Mouse (Mus musculus): ENCODE results near the gene Wnt16. TPM values are rescaled to one million over a fixed set of nuclear protein-coding genes. Genes with fewer than 3 reads are reported as not detected.

Wnt16 gene
- polyA plus RNA-seq, 1 experiment, result not detected

- H3K36me3 ChIP-seq (ENCODE audit: control insufficient read depth, insufficient read depth), result no peaks in the 10 kb centered on the region
- no peak overlapping the region for H3ac ChIP-seq (ENCODE audit: control insufficient read depth, insufficient read length)
- no peak overlapping the region for H3K4me2 ChIP-seq (ENCODE audit: low read depth)
- no peaks in the 10 kb centered on the region for H3K79me2 ChIP-seq (ENCODE audit: control insufficient read depth, insufficient read depth)
- H3K4me3 ChIP-seq, result no peak overlapping the region
- no peak for TF ChIP-seq TCF12 (IDR thresholded peaks at IDR 0.05; ENCODE audit: insufficient read depth, poor library complexity, severe bottlenecking)
- TF ChIP-seq MAX (IDR thresholded peaks at IDR 0.05; ENCODE audit: low read depth), result no peak
- TF ChIP-seq MYOD1 (IDR thresholded peaks at IDR 0.05; ENCODE audit: control insufficient read depth in 1 of 3, insufficient read length in 2 of 3, low read depth in 2 of 3), result no peak
- TF ChIP-seq E2F4 (IDR thresholded peaks at IDR 0.05; ENCODE audit: insufficient read depth), result no peak
- no peak for TF ChIP-seq SRF (IDR thresholded peaks at IDR 0.05; ENCODE audit: control insufficient read depth, insufficient read length, low read depth)
- no peak for TF ChIP-seq CEBPB (IDR thresholded peaks at IDR 0.05; ENCODE audit: insufficient read depth, poor library complexity, severe bottlenecking)
- TF ChIP-seq USF1 (IDR thresholded peaks at IDR 0.05; ENCODE audit: low read depth), result no peak
- no peaks in the 10 kb centered on the region for H3K27me3 ChIP-seq (ENCODE audit: control insufficient read depth, insufficient read depth, insufficient read length)
Measured at GRCm38 (mm10) chr6:22266018-22266417, 22.0 kb upstream of the Wnt16 start.

- Histone ChIP-seq H3K4me3 (no peak overlapping the region), H3K79me2 (ENCODE audit: control insufficient read depth, insufficient read depth) (no peaks in the 10 kb centered on the region), H3K27me3 (ENCODE audit: control insufficient read depth, insufficient read depth, insufficient read length) (no peaks in the 10 kb centered on the region), H3K4me2 (ENCODE audit: low read depth) (no peak overlapping the region), H3K36me3 (ENCODE audit: control insufficient read depth, insufficient read depth) (no peaks in the 10 kb centered on the region), H3ac (ENCODE audit: control insufficient read depth, insufficient read length) (no peak overlapping the region)
- TF ChIP-seq TCF12 (IDR thresholded peaks at IDR 0.05; ENCODE audit: insufficient read depth, poor library complexity, severe bottlenecking) (no peak), REST (IDR thresholded peaks at IDR 0.05; ENCODE audit: insufficient read depth, insufficient read length) (no peak), MYOG (IDR thresholded peaks at IDR 0.05; ENCODE audit: control insufficient read depth in 1 of 3, insufficient read depth in 1 of 3, insufficient read length in 2 of 3, low read depth in 2 of 3) (no peak), TCF3 (IDR thresholded peaks at IDR 0.05; ENCODE audit: insufficient read length, low read depth) (no peak), SRF (IDR thresholded peaks at IDR 0.05; ENCODE audit: control insufficient read depth, insufficient read length, low read depth) (no peak), CEBPB (IDR thresholded peaks at IDR 0.05; ENCODE audit: insufficient read depth, poor library complexity, severe bottlenecking) (no peak), MAX (IDR thresholded peaks at IDR 0.05; ENCODE audit: low read depth) (no peak)
Measured at GRCm38 (mm10) chr6:22267807-22268667, 20.0 kb upstream of the Wnt16 start.

- TF ChIP-seq CEBPB (IDR thresholded peaks at IDR 0.05; ENCODE audit: insufficient read depth, poor library complexity, severe bottlenecking) (no peak), POLR2A (IDR thresholded peaks at IDR 0.05; ENCODE audit: insufficient read length, low read depth) (no peak), E2F4 (IDR thresholded peaks at IDR 0.05; ENCODE audit: insufficient read depth) (no peak)
- Histone ChIP-seq H3K27me3 (ENCODE audit: control insufficient read depth, insufficient read depth, insufficient read length) (no peaks in the 10 kb centered on the region), H3K79me2 (ENCODE audit: control insufficient read depth, insufficient read depth) (no peaks in the 10 kb centered on the region), H3K4me2 (ENCODE audit: low read depth) (no peak overlapping the region), H3K36me3 (ENCODE audit: control insufficient read depth, insufficient read depth) (no peaks in the 10 kb centered on the region), H3ac (ENCODE audit: control insufficient read depth, insufficient read length) (no peak overlapping the region), H3K4me3 (no peak overlapping the region)
Measured at GRCm38 (mm10) chr6:22268677-22269076, 19.4 kb upstream of the Wnt16 start.

GRCm38 (mm10) chr6:22269840-22270521, 18.0 kb upstream of the Wnt16 start:
- no peaks in the 10 kb centered on the region for H3K36me3 ChIP-seq (ENCODE audit: control insufficient read depth, insufficient read depth)
- TF ChIP-seq SRF (IDR thresholded peaks at IDR 0.05; ENCODE audit: control insufficient read depth, insufficient read length, low read depth) (no peak), MYOD1 (IDR thresholded peaks at IDR 0.05; ENCODE audit: control insufficient read depth in 1 of 3, insufficient read length in 2 of 3, low read depth in 2 of 3) (no peak), E2F4 (IDR thresholded peaks at IDR 0.05; ENCODE audit: insufficient read depth) (no peak), MAX (IDR thresholded peaks at IDR 0.05; ENCODE audit: low read depth) (no peak), POLR2A (IDR thresholded peaks at IDR 0.05; ENCODE audit: insufficient read length, low read depth) (no peak), MYOG (IDR thresholded peaks at IDR 0.05; ENCODE audit: control insufficient read depth in 1 of 3, insufficient read depth in 1 of 3, insufficient read length in 2 of 3, low read depth in 2 of 3) (no peak), TCF12 (IDR thresholded peaks at IDR 0.05; ENCODE audit: insufficient read depth, poor library complexity, severe bottlenecking) (no peak)
- no peaks in the 10 kb centered on the region for H3K27me3 ChIP-seq (ENCODE audit: control insufficient read depth, insufficient read depth, insufficient read length)
- no peak overlapping the region for H3K4me3 ChIP-seq
- peak overlapping the region; percentile 71 for H3K4me2 ChIP-seq (ENCODE audit: low read depth)
- no peak overlapping the region for H3ac ChIP-seq (ENCODE audit: control insufficient read depth, insufficient read length)
- no peaks in the 10 kb centered on the region for H3K79me2 ChIP-seq (ENCODE audit: control insufficient read depth, insufficient read depth)

GRCm38 (mm10) chr6:22277941-22278340, 10.1 kb upstream of the Wnt16 start:
- no peak overlapping the region for H3ac ChIP-seq (ENCODE audit: control insufficient read depth, insufficient read length)
- no peaks in the 10 kb centered on the region for H3K36me3 ChIP-seq (ENCODE audit: control insufficient read depth, insufficient read depth)
- H3K79me2 ChIP-seq (ENCODE audit: control insufficient read depth, insufficient read depth), result no peaks in the 10 kb centered on the region
- H3K4me3 ChIP-seq, result no peak overlapping the region
- TF ChIP-seq CEBPB (IDR thresholded peaks at IDR 0.05; ENCODE audit: insufficient read depth, poor library complexity, severe bottlenecking) (peak; percentile 81; the same call in 1 of the 2 replicates), E2F4 (IDR thresholded peaks at IDR 0.05; ENCODE audit: insufficient read depth) (no peak), SRF (IDR thresholded peaks at IDR 0.05; ENCODE audit: control insufficient read depth, insufficient read length, low read depth) (no peak), REST (IDR thresholded peaks at IDR 0.05; ENCODE audit: insufficient read depth, insufficient read length) (no peak), MAX (IDR thresholded peaks at IDR 0.05; ENCODE audit: low read depth) (no peak), POLR2A (IDR thresholded peaks at IDR 0.05; ENCODE audit: insufficient read length, low read depth) (no peak)
- H3K4me2 ChIP-seq (ENCODE audit: low read depth), result no peak overlapping the region
- no peaks in the 10 kb centered on the region for H3K27me3 ChIP-seq (ENCODE audit: control insufficient read depth, insufficient read depth, insufficient read length)

Data from myocyte (in vitro differentiated cells).